Mouse (Mus musculus) CH12.LX (cell line): ENCODE measurements around the gene Rasd2. TPM values are rescaled to one million over a fixed set of nuclear protein-coding genes. Genes with fewer than 3 reads are reported as not detected.
A peak's percentile ranks its signal among the peaks of the same experiment; 100 is the strongest.

ENCODE experiments used
- DNase-seq: peaks from one replicate; pipeline ENCODE4 v3.0.0-alpha.2; 2013; ENCODE audit errors: extremely low read depth
- H3K27ac ChIP-seq: 2 replicates; pipeline ENCODE4 v1.5.1; 2012; ENCODE audit warnings: low read depth, mild to moderate bottlenecking, control low read depth, moderate library complexity; ENCODE audit not compliant: insufficient read depth
- H3K27me3 ChIP-seq: replicated peaks from 2 replicates; pipeline ENCODE3; 2012; ENCODE audit warnings: inconsistent platforms
- H3K36me3 ChIP-seq, 2 experiments: replicated peaks in 1 of 2; 2 replicates each; pipeline versions ENCODE3 to v1.6.1; 2012; ENCODE audit warnings: inconsistent platforms in 1 of 2, low read length in 1 of 2, mild to moderate bottlenecking in 1 of 2, mixed read lengths in 1 of 2, moderate library complexity in 1 of 2; ENCODE audit not compliant: control insufficient read depth in 1 of 2, insufficient read depth in 1 of 2
- H3K4me1 ChIP-seq, 2 experiments: 2 replicates each; pipeline ENCODE4 v1.6.1; 2012; ENCODE audit warnings: inconsistent platforms in 1 of 2, moderate library complexity in 1 of 2; ENCODE audit not compliant: insufficient read depth in 2 of 2, control insufficient read depth in 1 of 2
- H3K4me2 ChIP-seq: 2 replicates; pipeline ENCODE4 v1.6.1; 2012; ENCODE audit warnings: low read depth, mild to moderate bottlenecking, control low read depth; ENCODE audit not compliant: poor library complexity, insufficient read depth, severe bottlenecking
- H3K4me3 ChIP-seq, 3 experiments: fragments of 150-350 bp in 1 of 3; sonication (generic) in 1 of 3; replicated peaks in 1 of 3; 2 replicates each; pipeline versions ENCODE3 to v1.5.1; 2011 to 2012; ENCODE audit warnings: low read depth in 2 of 3, low read length in 2 of 3, mild to moderate bottlenecking in 2 of 3, moderate library complexity in 2 of 3, control low read depth in 1 of 3, improper control_type of control experiment in 1 of 3, inconsistent platforms in 1 of 3, mixed read lengths in 1 of 3; ENCODE audit not compliant: poor library complexity in 1 of 3
- H3K79me2 ChIP-seq: replicated peaks from 2 replicates; pipeline ENCODE4 v1.6.1; 2012; ENCODE audit warnings: mild to moderate bottlenecking, moderate library complexity; ENCODE audit not compliant: control insufficient read depth, poor library complexity, insufficient read depth, severe bottlenecking; ENCODE audit errors: extremely low read depth
- H3K9ac ChIP-seq: 2 replicates; pipeline ENCODE4 v1.6.1; 2012; ENCODE audit warnings: low read depth, mild to moderate bottlenecking, control low read depth, moderate library complexity; ENCODE audit not compliant: insufficient read depth
- H3K9me3 ChIP-seq: replicated peaks from 2 replicates; pipeline ENCODE3; 2012; ENCODE audit warnings: low read length, inconsistent platforms, mixed read lengths
- BHLHE40 ChIP-seq: IDR thresholded peaks from 2 replicates; pipeline ENCODE4 v1.6.1; 2011; ENCODE audit warnings: mild to moderate bottlenecking, low read depth, low read length, improper control_type of control experiment
- CHD1 ChIP-seq: IDR thresholded peaks from 2 replicates; pipeline ENCODE4 v1.6.1; 2012; ENCODE audit warnings: low read depth, low read length, improper control_type of control experiment, inconsistent platforms
- CTCF ChIP-seq, 2 experiments: IDR thresholded peaks in 1 of 2; conservative IDR thresholded peaks in 1 of 2; 2 replicates each; pipeline ENCODE4 v1.5.1; 2011 to 2012; ENCODE audit warnings: low read depth in 2 of 2, low read length in 2 of 2, improper control_type of control experiment in 1 of 2, inconsistent platforms in 1 of 2, mild to moderate bottlenecking in 1 of 2, moderate library complexity in 1 of 2
- E2F4 ChIP-seq: IDR thresholded peaks from 2 replicates; pipeline ENCODE4 v1.6.1; 2011; ENCODE audit warnings: low read depth, low read length, improper control_type of control experiment; ENCODE audit not compliant: insufficient replicate concordance
- EP300 ChIP-seq: IDR thresholded peaks from 2 replicates; pipeline ENCODE4 v1.6.1; 2011; ENCODE audit warnings: low read length, improper control_type of control experiment
- ETS1 ChIP-seq: conservative IDR thresholded peaks from 2 replicates; pipeline ENCODE4 v1.6.1; 2012; ENCODE audit warnings: low read depth, mild to moderate bottlenecking, inconsistent platforms, low read length, improper control_type of control experiment, moderate library complexity
- HCFC1 ChIP-seq: IDR thresholded peaks from 2 replicates; pipeline ENCODE4 v1.6.1; 2012; ENCODE audit warnings: low read depth, mild to moderate bottlenecking, inconsistent platforms, low read length, improper control_type of control experiment
- IRF4 ChIP-seq: IDR thresholded peaks from 2 replicates; pipeline ENCODE4 v1.6.1; 2014; ENCODE audit warnings: low read depth, mild to moderate bottlenecking, inconsistent platforms, low read length, improper control_type of control experiment
- JUN ChIP-seq: IDR thresholded peaks from 2 replicates; pipeline ENCODE4 v1.6.1; 2011; ENCODE audit warnings: low read depth, mild to moderate bottlenecking, low read length, improper control_type of control experiment, moderate library complexity; ENCODE audit not compliant: insufficient read depth
- MAFK ChIP-seq: IDR thresholded peaks from 2 replicates; pipeline ENCODE4 v1.6.1; 2011; ENCODE audit warnings: low read length, improper control_type of control experiment; ENCODE audit not compliant: insufficient replicate concordance
- MAX ChIP-seq: IDR thresholded peaks from 2 replicates; pipeline ENCODE4 v1.6.1; 2011; ENCODE audit warnings: low read length, improper control_type of control experiment
- MAZ ChIP-seq: IDR thresholded peaks from 2 replicates; pipeline ENCODE4 v1.6.1; 2012; ENCODE audit warnings: low read depth, mild to moderate bottlenecking, inconsistent platforms, low read length, improper control_type of control experiment, moderate library complexity
- MEF2A ChIP-seq: IDR thresholded peaks from 2 replicates; pipeline ENCODE4 v1.6.1; 2014; ENCODE audit warnings: low read depth, mild to moderate bottlenecking, inconsistent platforms, low read length, improper control_type of control experiment, borderline replicate concordance
- MYC ChIP-seq: IDR thresholded peaks from 2 replicates; pipeline ENCODE4 v1.6.1; 2011; ENCODE audit warnings: low read depth, mild to moderate bottlenecking, improper control_type of control experiment, low read length
- NELFE ChIP-seq: IDR thresholded peaks from 2 replicates; pipeline ENCODE4 v1.6.1; 2011; ENCODE audit warnings: low read depth, low read length, improper control_type of control experiment
- NRF1 ChIP-seq: IDR thresholded peaks from 2 replicates; pipeline ENCODE4 v1.6.1; 2014; ENCODE audit warnings: low read depth, mild to moderate bottlenecking, inconsistent platforms, low read length, improper control_type of control experiment, moderate library complexity
- PAX5 ChIP-seq: IDR thresholded peaks from 2 replicates; pipeline ENCODE4 v1.6.1; 2012; ENCODE audit warnings: low read length, inconsistent platforms, mixed read lengths
- POLR2A ChIP-seq: IDR thresholded peaks from 2 replicates; pipeline ENCODE4 v1.6.1; 2011; ENCODE audit warnings: low read depth, mild to moderate bottlenecking, improper control_type of control experiment, low read length
- POLR2AphosphoS2 ChIP-seq: IDR thresholded peaks from 2 replicates; pipeline ENCODE4 v1.6.1; 2011; ENCODE audit warnings: low read depth, low read length, improper control_type of control experiment
- RAD21 ChIP-seq: IDR thresholded peaks from 2 replicates; pipeline ENCODE4 v1.6.1; 2011; ENCODE audit warnings: low read depth, mild to moderate bottlenecking, low read length, improper control_type of control experiment, moderate library complexity
- RCOR1 ChIP-seq: conservative IDR thresholded peaks from 2 replicates; pipeline ENCODE4 v1.6.1; 2012; ENCODE audit warnings: low read depth, mild to moderate bottlenecking, inconsistent platforms, low read length, improper control_type of control experiment
- SIN3A ChIP-seq: IDR thresholded peaks from 2 replicates; pipeline ENCODE4 v1.6.1; 2012; ENCODE audit warnings: low read length, improper control_type of control experiment, inconsistent platforms
- SMC3 ChIP-seq: IDR thresholded peaks from 2 replicates; pipeline ENCODE4 v1.6.1; 2011; ENCODE audit warnings: low read depth, low read length, improper control_type of control experiment
- UBTF ChIP-seq: IDR thresholded peaks from 2 replicates; pipeline ENCODE4 v1.6.1; 2012; ENCODE audit warnings: low read depth, mild to moderate bottlenecking, inconsistent platforms, low read length, improper control_type of control experiment, moderate library complexity
- USF1 ChIP-seq: IDR thresholded peaks from 2 replicates; pipeline ENCODE4 v1.6.1; 2014; ENCODE audit warnings: low read depth, mild to moderate bottlenecking, inconsistent platforms, low read length, improper control_type of control experiment
- USF2 ChIP-seq: conservative IDR thresholded peaks from 2 replicates; pipeline ENCODE4 v1.6.1; 2011; ENCODE audit warnings: low read depth, low read length, improper control_type of control experiment
- dilution Hi-C: fragments of 300-500 bp; cut with MboI; formaldehyde crosslinking; loops from 2 replicates; pipeline ENCODE4 v1.14.3; 2020; ENCODE audit warnings: low sequenced_read_pairs; ENCODE audit not compliant: extremely low pct_unique_long_range_greater_than_20kb, extremely low pct_ligation_motif_present
- in situ Hi-C: fragments of 300-500 bp; cut with MboI; formaldehyde crosslinking; loops from 3 replicates; pipeline ENCODE4 v1.14.3; 2019; ENCODE audit warnings: low sequenced_read_pairs, low pct_ligation_motif_present, low pct_unique_long_range_greater_than_20kb, mixed read lengths
- polyA plus RNA-seq: library from polyadenylated mRNA; unstranded; fragments of >175 nt; gene quantifications from 2 replicates; pipeline ENCODE4 v1.2.1, GENCODE M21; 2012; ENCODE audit warnings: low read depth; ENCODE audit not compliant: insufficient read length
- total RNA-seq, 2 experiments: library from RNA; depleted of rRNA; stranded (reverse); fragments of 300-350 nt in 1 of 2; fragments of >200 nt in 1 of 2; gene quantifications; 2 replicates each; pipeline ENCODE4 v1.2.3; 2012 to 2014

Gene Rasd2
- total and polyA plus RNA-seq, 3 experiments = not detected

GRCm38 (mm10) chr8:75272166-75272565 is 58.4 kb downstream of the Rasd2 start:
- peak; percentile 49 for DNase-seq
- Histone ChIP-seq H3K4me1 (no peaks in the 10 kb centered on the region), H3K4me2 (peak overlapping the region; percentile 57), H3K9me3 (peaks cover 8% of the 10 kb centered on the region), H3K79me2 (no peaks in the 10 kb centered on the region), H3K4me3 (no peak overlapping the region), H3K27me3 (peaks cover 14% of the 10 kb centered on the region), H3K27ac (no peak overlapping the region), H3K9ac (no peak overlapping the region; the same call in 1 of the 2 replicates), H3K36me3 (no peaks in the 10 kb centered on the region)
- TF ChIP-seq POLR2A (no peak), JUN (no peak), USF1 (no peak), CTCF (conservative IDR thresholded peaks at IDR 0.05 in 1 of 2, IDR thresholded peaks at IDR 0.05 in 1 of 2; ENCODE audit: low read depth in 2 of 2, low read length in 2 of 2) (peak; percentile 28 to 73; a peak in 3 of 4 replicates), EP300 (no peak), MAX (peak; percentile 65), HCFC1 (no peak), SIN3A (no peak), MYC (peak; percentile 64; the same call in 1 of the 2 replicates), MAFK (no peak), BHLHE40 (peak; percentile 51), RCOR1 (no peak), E2F4 (no peak), MEF2A (no peak), IRF4 (no peak), CHD1 (no peak), NRF1 (no peak), MAZ (no peak), PAX5 (no peak), POLR2AphosphoS2 (no peak), ETS1 (no peak), NELFE (no peak), UBTF (no peak), SMC3 (peak; percentile 56), USF2 (no peak), RAD21 (peak; percentile 66)
- in situ Hi-C loops (no loop called here), dilution Hi-C loops (no loop called here)

Other genes with a start within 250 kb of the Rasd2 start
- gene Hmgxb4, start 220.6 kb upstream of the Rasd2 start, total RNA-seq (2012; rRNA removed) = 24.5 and 29.1 TPM in 2 replicates
- gene Hmgxb4, start 220.6 kb upstream of the Rasd2 start, total RNA-seq (2014; rRNA removed) = 33.2 and 33.4 TPM in 2 replicates
- gene Hmgxb4, start 220.6 kb upstream of the Rasd2 start, polyA plus RNA-seq = 23.3 and 23.6 TPM in 2 replicates
- 15.6 and 18.4 TPM in 2 replicates for gene Tom1, start 180.2 kb upstream of the Rasd2 start, total RNA-seq (2012; rRNA removed)
- gene Tom1, start 180.2 kb upstream of the Rasd2 start, total RNA-seq (2014; rRNA removed) = 11.6 and 13.4 TPM in 2 replicates
- gene Tom1, start 180.2 kb upstream of the Rasd2 start, polyA plus RNA-seq = 25.3 and 32.8 TPM in 2 replicates
- 27.3 and 39.7 TPM in 2 replicates for gene Hmox1, start 120.3 kb upstream of the Rasd2 start, total RNA-seq (2012; rRNA removed)
- 53.2 and 67.3 TPM in 2 replicates for gene Hmox1, start 120.3 kb upstream of the Rasd2 start, total RNA-seq (2014; rRNA removed)
- gene Hmox1, start 120.3 kb upstream of the Rasd2 start, polyA plus RNA-seq = 87.4 and 92.2 TPM in 2 replicates
- gene Mcm5, start 104.4 kb upstream of the Rasd2 start, total RNA-seq (2012; rRNA removed) = 259 and 305 TPM in 2 replicates
- gene Mcm5, start 104.4 kb upstream of the Rasd2 start, total RNA-seq (2014; rRNA removed) = 282 and 294 TPM in 2 replicates
- gene Mcm5, start 104.4 kb upstream of the Rasd2 start, polyA plus RNA-seq = 313 and 332 TPM in 2 replicates
- gene Gm10358, start 192.6 kb downstream of the Rasd2 start, total RNA-seq (2012; rRNA removed) = 0.25 and 0.42 TPM in 2 replicates
- gene Gm10358, start 192.6 kb downstream of the Rasd2 start, total RNA-seq (2014; rRNA removed) = 1.5 and 2.1 TPM in 2 replicates
- gene Gm10358, start 192.6 kb downstream of the Rasd2 start, polyA plus RNA-seq = 0.65 and 0.71 TPM in 2 replicates
- gene Iqcm, start 234.8 kb downstream of the Rasd2 start, total RNA-seq (2012; rRNA removed) = not detected in 2 replicates
- not detected in 2 replicates for gene Iqcm, start 234.8 kb downstream of the Rasd2 start, total RNA-seq (2014; rRNA removed)
- not detected in 2 replicates for gene Iqcm, start 234.8 kb downstream of the Rasd2 start, polyA plus RNA-seq